Mouse (Mus musculus): ENCODE data around the gene Slc44a3.

Gene Slc44a3

DNA sequence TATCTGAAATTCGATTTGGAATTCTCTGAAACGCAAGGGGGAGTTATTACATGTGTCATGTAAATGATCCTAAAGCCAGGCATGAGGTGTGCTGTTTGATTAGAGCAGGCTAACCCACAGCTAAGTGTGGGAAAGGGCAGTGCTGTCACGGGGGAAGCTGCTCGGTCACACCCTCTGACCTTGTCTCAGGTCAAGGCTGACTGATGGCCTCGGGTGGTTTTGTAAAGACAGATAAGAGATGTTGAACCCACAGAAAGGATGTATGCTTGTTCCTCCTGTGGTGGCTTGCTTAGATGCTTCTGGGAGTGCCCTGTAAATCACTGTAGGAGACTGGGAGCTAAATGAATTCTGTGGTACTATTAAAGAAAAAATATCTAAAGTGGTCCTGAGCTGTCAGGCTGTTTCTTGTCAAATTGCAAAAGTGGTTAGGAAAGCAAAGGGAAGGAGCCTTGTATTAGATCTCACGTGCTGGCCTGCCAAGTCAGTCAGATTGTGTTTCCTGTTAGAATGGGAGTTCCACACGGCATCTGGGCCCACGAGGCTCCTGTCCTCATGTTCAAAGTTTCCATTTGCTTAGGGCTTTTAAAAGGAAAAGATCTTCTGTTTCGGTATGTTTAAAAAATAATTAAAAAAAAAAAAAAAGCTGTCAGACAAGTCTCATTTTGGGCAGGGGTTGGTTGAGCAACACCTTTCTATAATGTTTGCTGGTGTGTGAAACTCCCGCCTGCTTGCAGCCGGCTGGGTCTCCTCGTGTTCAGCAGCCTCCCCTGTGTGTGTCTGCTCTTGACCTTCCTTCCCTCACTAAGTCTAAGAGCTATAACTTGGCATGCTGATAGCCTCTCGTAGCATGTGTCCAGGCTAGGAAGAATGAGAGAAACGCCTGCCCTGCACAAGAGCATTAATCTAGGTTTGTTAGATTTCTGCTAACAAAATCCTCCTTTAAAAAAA is 73.4 kb downstream of the Slc44a3 start:
- no peak for DNase-seq (ENCODE audit: low spot score)

DNA sequence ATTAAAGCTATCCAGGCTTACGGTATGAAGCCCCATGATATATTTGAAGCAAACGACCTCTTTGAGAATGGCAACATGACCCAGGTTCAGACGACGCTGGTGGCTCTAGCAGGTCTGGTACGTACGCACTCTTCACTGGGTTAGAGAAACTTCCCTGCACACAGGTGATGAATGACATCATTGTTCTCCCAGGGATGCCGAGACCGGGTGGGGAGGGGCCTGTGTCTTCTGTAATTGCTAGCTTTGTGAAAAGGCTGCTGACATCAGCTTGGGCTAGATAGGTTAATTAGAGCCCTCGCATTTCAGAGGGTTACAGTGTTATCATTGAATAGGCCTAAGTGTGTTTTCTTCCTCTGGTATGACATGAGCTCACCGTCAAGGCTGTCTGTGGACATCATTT is 80.8 kb downstream of the Slc44a3 start:
- no peak for DNase-seq (ENCODE audit: low spot score)

DNA sequence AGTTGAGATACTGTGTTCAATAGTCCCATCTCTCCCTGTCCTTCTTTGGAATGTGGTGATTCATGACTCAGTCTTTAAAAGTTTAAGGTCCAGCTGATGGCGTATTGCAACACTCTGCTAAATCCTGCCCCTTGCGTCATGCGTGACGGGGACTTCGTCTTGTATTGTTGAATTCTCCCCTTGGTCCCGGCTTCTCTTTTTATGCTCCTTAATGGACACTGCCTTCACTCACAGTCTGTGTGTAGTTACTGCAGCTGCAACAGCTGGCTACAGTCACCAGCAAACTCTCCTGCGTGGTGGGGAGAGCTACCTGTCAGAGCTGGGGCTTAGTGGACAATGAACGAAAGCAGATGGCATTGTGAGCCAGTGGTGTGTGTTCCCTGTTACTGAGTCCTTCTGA is 82.7 kb downstream of the Slc44a3 start:
- DNase-seq (ENCODE audit: low spot score), result no peak

DNA sequence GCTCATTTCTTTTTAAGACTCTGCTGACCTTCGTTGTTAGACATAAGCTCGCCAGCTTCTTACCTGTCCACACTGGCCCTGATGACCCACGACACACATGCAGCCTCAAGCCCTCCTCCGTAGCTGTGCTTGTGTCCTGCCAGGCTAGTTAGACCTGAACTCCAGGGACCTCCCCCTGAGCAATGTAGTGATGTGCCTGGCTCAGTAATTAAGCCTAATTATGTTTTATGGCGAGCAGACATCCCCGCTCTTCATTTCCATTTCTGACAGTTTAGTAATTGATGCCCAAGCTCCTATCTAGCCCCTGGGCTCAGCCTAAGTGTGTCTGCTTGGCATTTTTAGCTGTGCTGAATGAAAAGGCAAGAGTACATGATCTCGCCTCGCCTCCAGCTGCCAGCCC is 83.6 kb downstream of the Slc44a3 start:
- no peak for DNase-seq (ENCODE audit: low spot score)

DNA sequence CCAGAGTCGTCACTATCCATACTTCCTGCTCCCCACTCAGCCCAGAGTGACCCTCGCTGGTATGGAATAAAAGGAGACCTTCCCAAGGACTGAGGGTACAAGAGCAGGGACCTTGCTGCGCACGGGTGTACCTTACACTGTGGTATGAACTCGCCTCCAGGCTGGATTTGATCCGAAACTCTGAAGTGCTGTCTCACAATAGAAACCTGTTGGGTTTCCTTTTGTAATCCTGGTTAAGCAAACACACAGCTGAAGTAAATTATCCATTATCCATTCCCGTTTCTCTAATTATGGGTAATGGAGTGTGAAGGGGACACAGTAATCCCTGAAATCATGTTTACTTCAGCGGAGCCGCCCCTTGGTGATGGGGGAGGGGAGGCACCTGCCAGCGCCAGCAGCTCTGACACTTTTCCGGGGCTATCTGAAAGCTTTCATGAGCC is 84.2 kb downstream of the Slc44a3 start:
- no peak for DNase-seq (ENCODE audit: low spot score)

DNA sequence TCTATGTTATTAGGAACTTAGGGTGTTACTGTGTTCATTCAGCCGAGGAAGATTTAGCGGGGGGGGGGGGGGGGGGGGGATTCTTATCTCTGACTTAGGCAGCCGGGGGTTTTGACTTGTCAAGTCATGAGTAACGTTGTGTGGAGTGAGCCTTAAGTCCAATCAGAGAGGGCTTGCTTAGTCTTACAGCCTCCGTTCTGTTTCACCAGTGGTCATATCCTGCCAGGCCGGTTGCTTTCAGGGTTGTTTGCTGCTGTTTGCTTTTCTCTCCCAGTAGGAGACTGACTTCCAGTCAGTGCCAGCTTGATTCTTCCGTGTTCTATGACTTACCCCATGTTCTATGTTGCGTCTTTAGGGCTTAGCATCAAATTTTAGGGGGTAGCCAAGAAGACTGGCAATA is 85.8 kb downstream of the Slc44a3 start:
- DNase-seq (ENCODE audit: low spot score), result no peak

DNA sequence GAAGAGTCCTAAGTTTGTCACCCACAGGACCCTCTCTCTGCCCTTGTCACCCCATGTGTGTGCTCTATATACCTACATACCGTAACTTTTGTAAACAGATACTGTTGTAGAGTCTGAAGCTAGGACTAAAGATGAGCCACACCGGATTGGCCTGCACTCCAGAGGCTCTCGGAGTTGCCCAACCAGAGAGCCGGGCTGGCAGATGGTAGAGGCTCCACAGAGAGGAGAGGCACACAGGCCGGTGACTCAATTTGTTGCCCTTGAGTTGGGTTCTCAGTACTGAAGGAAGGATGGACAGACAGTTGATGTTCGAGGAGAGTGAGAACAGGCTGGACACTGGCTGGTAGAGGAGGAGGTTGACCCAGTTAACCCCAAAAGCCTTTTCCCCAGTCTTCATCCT is 87.8 kb downstream of the Slc44a3 start:
- no peak for DNase-seq (ENCODE audit: low spot score)

DNA sequence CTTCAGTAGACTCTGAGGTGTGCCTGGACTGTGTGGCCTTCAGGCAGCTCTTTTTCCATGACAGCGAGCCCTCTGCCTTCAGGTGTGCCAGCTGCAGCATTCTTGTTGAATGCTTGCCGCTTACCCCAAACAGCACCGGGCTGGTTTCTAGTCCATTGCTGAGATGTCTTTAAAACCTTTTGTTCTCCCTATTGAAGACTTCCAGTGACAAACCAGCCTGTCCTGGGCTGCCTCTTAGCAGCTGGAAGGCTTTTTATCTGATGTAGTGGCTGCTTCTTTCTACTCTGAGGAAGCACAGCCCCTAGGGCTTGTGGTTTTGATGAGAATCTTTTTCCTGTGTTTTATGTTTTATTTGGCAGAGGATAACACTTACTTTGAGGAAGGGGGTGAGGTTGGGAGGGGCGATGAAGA is 88.3 kb downstream of the Slc44a3 start:
- DNase-seq (ENCODE audit: low spot score), result no peak

DNA sequence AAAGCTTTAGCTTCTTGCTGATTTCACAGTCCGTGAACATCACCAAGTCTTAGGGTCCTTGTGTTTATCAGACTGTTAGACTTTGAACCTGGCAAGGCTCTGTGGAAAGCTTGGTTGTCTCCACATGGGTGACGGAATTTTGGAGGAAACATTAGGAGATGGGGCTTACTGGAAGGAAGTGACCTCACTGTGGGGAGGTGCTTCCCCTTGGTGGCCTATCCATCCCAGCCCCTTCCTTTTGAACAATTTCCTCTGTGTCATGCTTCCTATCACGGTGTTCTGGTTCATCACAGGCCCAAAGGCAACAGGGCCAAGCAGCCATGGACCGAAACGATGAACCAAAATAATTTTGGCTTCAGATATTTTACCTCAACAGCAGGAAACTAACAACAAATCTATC is 89.9 kb downstream of the Slc44a3 start:
- DNase-seq (ENCODE audit: low spot score), result no peak

DNA sequence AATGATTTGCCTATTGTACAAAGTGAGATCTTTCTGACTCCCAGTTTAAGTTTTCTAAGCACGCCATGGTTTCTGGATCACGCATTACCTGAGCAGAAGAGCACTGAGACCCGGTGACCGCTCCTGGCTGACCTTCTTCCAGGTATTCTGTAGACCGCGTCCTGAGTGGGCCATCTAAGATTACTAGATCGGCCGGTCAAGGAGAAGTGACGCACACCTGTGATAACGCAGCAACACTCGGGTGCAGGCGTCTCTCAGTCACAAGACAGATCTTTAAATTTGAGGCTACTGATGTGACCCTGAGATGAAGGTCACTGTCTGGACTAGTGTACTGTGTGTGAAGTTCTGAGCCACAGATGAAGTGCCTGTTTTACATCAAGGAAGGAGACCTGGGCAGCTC is 90.7 kb downstream of the Slc44a3 start:
- DNase-seq (ENCODE audit: low spot score), result no peak

DNA sequence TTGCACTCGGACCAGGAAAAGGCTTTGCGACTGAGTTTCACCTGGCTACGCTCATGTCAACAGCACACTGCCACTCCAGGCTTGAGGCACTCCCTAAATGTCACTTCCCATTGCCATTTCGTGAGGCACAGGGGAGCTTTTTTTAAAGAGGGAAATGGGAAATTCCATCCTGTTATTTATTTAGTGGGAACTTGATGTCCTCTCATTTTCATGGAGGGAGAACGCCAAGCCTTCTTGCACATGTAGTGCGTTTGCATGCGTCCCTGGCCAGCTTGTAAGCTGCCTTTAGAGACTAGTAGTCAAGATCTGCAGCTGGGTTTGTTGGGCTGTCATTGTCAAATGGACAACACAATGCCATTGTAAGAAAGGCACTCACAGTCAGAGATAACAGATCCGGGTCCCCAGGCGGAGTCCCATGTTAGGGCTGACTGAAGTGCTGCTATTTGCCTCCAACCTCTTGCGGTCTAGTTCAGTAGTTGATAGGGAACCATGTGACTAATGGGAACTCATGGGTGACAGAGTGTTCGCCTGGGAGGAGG is 92.5 kb downstream of the Slc44a3 start:
- DNase-seq (ENCODE audit: low spot score), result no peak

DNA sequence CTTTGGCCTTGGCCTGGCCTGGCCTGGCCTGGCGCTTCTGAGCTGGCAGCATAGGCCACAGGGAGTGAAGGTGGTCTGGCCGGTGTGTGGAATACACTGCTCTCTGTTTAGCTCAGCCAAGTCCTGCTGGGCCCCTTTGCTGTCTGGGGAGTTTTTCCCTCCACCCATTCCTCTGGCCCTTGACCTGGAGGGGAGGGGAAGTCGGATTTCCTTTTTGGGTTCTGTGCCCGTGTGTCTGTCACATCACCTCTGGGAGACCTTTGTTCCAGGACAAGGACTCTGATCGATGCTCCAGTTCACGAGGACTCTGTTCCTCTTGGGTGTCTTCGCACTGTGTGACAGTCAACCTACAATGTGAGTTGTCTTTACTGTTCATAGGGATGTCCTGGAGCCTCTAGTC is 94.2 kb downstream of the Slc44a3 start:
- no peak for DNase-seq (ENCODE audit: low spot score)

DNA sequence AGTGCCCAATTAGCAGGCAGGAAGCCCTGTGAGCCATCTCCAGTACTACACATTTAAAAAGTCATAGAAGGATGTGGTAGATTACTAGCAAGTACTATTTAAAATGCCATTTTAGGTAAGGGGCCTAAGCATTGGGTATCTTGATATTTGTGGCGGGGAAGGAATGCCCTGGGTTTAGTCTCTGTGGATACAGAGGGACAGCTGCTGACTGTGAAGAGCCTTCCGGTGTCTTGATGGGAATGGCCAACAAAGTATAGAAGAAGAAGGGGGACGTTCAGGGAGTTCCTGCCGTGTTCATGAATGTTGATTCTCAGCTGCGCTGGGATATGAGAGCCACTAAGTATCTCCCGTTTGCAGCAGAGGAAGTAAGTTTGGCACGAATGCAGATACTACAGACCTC is 95.1 kb downstream of the Slc44a3 start:
- no peak for DNase-seq (ENCODE audit: low spot score)

DNA sequence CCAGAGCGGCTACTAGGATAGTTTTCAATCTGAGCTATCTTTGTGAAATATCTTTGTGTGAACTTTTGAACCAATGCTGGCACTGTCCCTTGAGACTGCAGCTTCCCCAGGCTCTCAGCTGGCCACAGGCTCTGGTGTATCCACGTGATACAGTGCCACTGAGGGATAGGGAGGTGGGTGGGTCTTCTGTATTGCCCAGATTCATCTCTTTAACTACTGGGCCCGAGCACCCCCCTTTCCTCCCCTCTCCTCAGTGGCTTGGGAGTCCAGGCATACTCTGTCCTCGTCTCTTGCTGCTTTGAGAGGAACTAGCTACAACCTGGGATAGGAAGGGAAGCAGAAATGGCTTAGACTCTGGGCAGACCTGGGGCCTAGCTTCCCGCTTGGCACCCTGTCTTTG is 96.9 kb downstream of the Slc44a3 start:
- no peak for DNase-seq (ENCODE audit: low spot score)

DNA sequence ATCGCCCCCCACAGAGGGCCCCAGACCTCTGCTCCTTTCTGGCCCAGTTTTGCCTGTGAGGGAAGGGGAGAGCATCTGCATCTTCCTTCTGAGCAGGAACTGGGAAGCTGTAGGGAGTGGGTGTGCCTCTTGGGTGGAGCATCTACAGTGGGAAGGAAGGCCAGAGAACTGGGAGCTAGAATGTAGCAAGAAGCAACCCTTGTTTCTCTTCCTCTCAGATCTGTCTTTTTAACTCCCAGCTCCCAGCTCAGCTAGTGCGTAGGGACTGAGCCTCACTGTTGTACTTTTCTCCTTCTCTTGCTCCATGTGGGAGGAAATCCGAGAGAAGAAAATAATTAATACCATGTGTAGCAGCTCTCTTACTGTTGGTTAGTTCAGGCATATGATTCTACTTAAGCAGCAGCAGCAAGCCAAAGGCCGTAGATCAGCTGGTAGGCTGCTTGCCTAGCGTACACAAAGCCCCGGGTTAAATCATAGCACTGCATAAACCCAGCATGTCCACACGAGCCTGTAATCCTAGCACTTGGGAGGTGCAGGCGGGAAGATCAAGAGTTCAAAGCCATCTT is 98.2 kb downstream of the Slc44a3 start:
- no peak for DNase-seq (ENCODE audit: low spot score)

DNA sequence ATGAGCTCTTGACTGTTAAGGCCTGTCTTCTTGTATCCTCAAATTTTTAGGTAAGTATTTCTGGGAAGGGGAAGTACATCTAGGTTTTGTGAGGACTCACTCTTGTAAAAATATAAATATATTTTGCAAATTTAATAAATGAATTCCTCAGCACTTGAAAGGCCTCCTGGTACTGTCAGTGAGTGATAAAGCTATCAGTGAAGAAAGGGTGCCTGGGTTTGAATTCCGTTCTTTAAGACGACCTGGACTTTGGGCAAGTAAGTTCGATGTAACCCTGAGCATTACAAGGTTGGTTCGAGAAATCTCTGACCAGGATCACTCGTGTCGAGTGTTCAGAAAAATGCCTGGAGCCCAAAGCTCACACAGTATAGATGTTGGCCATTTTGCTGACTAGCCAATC is 98.8 kb downstream of the Slc44a3 start:
- DNase-seq (ENCODE audit: low spot score), result no peak

DNA sequence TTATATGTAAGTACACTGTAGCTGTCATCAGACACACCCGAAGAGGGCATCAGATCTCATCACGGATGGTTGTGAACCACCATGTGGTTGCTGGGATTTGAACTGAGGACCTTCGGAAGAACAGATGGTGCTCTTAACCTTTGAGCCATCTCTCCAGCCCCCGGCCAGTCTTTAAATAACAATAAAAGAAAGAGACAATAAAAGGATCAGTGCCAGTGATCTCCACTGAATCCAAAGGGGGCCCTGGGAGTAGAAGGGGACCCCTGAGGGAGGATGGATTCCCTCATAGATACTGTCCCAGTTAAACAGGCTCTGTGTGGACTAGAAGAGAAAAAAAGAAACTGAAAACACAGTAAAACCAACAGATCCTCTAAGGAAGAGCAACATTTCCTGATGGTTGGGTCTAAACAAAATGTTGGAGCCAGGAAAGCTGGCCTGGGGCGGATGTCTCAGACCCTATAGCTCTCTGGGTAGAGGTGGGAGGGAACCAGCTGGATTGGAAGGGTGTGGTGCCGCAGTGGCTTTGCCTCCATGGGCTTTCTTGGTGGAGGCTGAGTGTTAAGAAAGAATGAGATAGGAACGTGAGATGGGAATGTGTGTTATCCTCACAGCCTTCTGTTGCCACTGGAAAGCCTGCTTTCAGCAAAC is 101.8 kb downstream of the Slc44a3 start:
- no peak for DNase-seq (ENCODE audit: low spot score)

DNA sequence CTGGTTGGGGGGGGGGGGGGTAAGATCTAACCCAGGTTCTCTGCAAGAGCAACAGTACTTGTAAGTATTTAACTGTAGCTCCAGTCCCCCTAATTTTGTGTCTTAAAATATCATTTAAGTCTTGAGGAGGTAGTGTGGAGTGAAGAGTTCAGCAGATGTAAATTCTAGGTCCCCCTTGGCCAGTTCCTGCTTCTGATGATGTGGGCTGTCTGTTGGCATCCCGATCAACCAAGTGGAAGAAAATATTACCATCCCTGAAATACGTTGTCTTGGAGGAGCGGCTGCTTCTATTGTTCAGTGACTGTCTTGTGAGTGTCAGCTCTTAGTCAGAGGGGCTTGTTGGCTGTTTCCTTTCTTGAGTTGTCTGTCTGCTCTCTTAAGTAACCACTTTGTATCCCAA is 102.7 kb downstream of the Slc44a3 start:
- DNase-seq (ENCODE audit: low spot score), result no peak

DNA sequence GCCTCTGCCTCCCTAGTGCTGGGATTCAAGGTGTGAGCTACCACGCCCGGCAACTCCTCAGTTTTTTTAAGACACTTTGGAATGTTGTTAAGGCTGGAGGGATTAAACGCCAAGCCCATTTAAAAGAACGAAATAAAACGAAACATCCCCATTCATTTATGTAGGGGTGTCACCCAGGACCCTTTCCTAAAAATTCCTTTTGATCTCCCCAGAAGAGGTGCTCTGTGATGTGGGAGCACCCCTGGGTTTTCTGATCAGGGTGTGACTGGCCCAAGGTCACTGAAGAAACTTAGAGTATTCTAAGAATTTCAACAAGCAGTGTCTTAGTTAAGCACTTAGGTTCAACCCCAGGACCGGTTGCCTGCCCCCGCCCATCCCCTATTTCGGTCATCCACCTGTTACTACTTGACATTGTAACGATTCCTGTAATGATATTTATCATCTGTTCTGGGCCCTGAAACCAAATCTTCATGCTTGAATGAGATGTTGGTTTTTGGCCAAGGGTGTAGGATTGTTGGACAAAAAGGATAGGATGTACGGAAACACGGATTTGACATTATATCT is 103.4 kb downstream of the Slc44a3 start:
- DNase-seq (ENCODE audit: low spot score), result no peak

DNA sequence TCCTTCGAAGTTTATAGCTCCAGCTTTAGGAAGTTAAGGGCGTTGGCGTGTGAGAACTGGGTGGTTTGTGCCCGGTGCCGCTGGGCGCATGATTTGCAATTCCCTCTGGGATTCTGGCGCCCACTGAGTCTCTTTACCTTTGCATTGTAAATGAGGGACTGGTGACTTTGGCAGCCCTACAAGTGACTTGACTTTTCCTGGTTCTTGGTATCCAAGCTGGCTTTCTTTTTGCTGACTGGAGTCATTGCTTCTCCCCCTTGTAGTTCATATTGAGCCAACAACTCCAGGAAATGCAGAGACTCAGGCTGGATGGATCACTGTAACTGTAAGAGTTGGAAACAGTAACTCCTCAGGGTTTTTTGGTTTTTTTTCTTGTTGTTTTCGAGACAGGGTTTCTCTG is 104.0 kb downstream of the Slc44a3 start:
- no peak for DNase-seq (ENCODE audit: low spot score)

DNA sequence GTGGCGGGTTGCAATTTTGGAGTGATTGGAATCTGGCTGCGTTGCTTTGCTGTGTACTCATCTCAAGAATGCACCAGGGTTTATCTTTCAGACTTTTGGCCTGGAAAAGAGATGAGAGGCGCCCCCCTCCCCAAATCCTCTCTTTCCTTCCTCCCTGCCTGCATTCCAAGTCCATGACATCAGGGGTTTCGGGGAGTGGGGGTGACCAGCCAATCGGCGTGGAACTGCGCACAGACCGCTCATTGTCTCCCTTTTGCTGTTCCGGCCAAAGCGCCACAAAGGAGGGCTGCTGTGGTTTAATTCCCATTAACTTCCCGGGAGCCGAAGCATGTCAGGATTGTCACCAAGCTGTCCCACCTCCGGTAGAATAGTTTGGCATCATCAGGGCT is 104.7 kb downstream of the Slc44a3 start:
- DNase-seq (ENCODE audit: low spot score), result peak; percentile 48

Data from ovary, adult 18-20 months (tissue).